15 mouse cellular contexts compared by ENCODE assay signal in genomic region chr16:79279006-79279405, GRCm38 (mm10).
"Had no signal": no experiment of that assay in that cellular context is flagged by ENCODE, and none has a peak within 500 bp of the region (broad histone marks: within the 10 kb centered on the region; RNA-seq: fewer than 3 reads in every experiment).

No protein-coding gene starts in this region.

- H3K4me3 ChIP-seq: neural tube, embryonic 15.5 days; stomach, embryonic 15.5 days had no signal

- DNase-seq: retina, postnatal 1 day; right cerebral cortex, adult 18-20 months; right cerebral cortex, postnatal 14 days; right cerebral cortex, postnatal 25 days; right cerebral cortex, postnatal 4 days; spleen, adult 18-20 months; thymus, adult 18-20 months; thymus, adult 2 months; thymus, postnatal 14 days; thymus, postnatal 25 days; thymus, postnatal 36 days; thymus, postnatal 4 days had no signal

- H3K4me1 ChIP-seq: neural tube, embryonic 15.5 days; stomach, embryonic 15.5 days had no signal

- H3K9ac ChIP-seq: neural tube, embryonic 15.5 days; stomach, embryonic 15.5 days had no signal

- H3K27ac ChIP-seq: neural tube, embryonic 15.5 days; stomach, embryonic 15.5 days; stomach, postnatal 0 days had no signal

- H3K27me3 ChIP-seq: neural tube, embryonic 15.5 days; stomach, embryonic 15.5 days had no signal

- H3K36me3 ChIP-seq: neural tube, embryonic 15.5 days; stomach, embryonic 15.5 days had no signal

- H3K4me2 ChIP-seq: neural tube, embryonic 15.5 days; stomach, embryonic 15.5 days had no signal

- H3K9me3 ChIP-seq: neural tube, embryonic 15.5 days; stomach, embryonic 15.5 days had no signal
